Mouse (Mus musculus) heart, adult 2 months (tissue): ENCODE measurements around the gene 1700007K13Rik.

Experiments used
- CTCF ChIP-seq: fragments of 200-600 bp; IDR thresholded peaks from 2 replicates; pipeline ENCODE4 v1.8.1; 2022; ENCODE audit warnings: antibody characterized with exemption, mild to moderate bottlenecking, moderate library complexity
- EP300 ChIP-seq: fragments of 200-500 bp; IDR thresholded peaks from 2 replicates; pipeline ENCODE4 v1.6.1; 2011; ENCODE audit warnings: low read depth, low read length, control low read depth; ENCODE audit not compliant: insufficient read depth
- POLR2A ChIP-seq: fragments of 200-500 bp; IDR thresholded peaks from 2 replicates; pipeline ENCODE4 v1.6.1; 2011; ENCODE audit warnings: mild to moderate bottlenecking, low read depth, low read length, control low read depth; ENCODE audit not compliant: insufficient read depth

DNA sequence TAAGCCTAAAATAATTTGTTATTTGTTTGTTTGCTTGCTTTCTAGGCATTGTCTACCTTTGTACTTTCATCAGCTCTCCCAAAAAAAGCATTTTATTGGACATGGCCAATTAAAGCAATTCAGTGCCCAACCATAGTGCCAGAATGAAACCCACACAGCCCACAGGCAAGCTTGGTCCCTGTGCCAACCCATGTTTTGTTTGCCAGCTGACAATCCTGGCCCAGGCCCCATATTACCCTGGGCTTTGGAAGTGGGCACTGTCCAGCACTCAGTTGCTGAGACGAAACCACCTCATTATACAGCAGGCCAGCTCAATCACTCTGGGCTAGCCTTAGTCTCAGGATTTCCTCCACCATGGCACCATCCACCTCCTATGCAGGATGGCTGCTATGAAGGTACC is 9.5 kb downstream of the 1700007K13Rik start:
- TF ChIP-seq POLR2A (no peak), CTCF (no peak), EP300 (no peak)
